Mouse (Mus musculus) right cerebral cortex, adult 2 months (tissue): ENCODE results near the gene Mmp13.
"Not testable (repeated sequence)": the region's sequence is repeated elsewhere in the genome, so short reads cannot be mapped to it uniquely, and the experiment has no call there.

ENCODE experiments used
- DNase-seq, 2 experiments: peaks; one replicate each; pipeline ENCODE4 v3.0.0; 2021 to 2022; ENCODE audit warnings: low spot score in 2 of 2

Mmp13 gene

DNA sequence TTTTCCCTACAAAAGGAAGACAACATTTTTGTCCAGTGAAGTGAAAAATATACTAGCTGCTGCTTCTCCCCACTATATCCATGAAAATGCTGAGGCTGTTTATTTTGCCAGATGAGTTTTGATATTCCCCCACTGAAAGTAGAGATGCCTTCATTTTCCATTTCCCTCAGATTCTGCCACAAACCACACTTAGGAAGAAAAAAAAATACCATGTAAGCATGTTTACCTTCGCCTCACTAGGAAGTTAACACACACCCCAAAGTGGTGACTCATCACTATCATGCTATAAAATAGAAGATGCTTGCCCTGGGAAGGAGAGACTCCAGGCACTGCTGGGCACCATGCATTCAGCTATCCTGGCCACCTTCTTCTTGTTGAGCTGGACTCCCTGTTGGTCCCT lies at the start of gene Mmp13:
TSS of gene Mmp13 (plus strand) at position 301 of the 400 bp plus-strand sequence.
- DNase-seq, result no peak

DNA sequence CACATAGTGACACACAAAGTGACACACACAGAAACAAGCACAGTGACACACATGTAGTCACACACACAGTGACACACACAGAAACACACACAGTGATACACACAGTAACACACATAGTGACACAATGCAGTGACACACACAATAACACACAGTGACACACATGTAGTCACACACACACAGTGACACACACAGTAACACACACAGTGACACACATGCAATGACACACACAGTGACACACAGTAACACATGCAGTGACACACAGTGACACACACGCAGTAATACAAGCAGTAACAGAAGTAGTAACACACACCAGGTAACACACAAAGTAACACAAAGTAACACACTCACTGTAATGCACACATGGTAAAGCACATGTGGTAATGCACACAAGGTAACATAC lies 33.7 kb upstream of the Mmp13 start:
- DNase-seq, result no peak

DNA sequence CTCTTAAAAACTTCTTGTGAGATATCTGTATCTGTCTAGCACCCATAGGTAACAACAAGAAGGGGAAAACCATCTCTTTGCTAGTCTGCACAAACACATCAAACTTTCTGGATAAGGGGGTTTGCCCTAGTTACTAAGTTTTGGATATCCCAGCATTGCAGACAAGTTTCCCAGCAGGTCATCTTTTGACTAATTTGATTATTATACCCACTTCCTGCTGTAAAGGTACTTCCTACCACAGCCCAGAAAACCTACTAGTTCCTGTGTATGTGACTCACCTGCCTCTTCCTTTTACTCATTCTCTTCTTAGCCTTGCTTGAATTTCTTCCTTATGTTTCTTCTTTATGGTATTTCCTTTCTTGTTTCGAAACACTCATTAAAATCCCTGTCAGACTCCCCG lies 32.3 kb upstream of the Mmp13 start:
- DNase-seq, result no peak

DNA sequence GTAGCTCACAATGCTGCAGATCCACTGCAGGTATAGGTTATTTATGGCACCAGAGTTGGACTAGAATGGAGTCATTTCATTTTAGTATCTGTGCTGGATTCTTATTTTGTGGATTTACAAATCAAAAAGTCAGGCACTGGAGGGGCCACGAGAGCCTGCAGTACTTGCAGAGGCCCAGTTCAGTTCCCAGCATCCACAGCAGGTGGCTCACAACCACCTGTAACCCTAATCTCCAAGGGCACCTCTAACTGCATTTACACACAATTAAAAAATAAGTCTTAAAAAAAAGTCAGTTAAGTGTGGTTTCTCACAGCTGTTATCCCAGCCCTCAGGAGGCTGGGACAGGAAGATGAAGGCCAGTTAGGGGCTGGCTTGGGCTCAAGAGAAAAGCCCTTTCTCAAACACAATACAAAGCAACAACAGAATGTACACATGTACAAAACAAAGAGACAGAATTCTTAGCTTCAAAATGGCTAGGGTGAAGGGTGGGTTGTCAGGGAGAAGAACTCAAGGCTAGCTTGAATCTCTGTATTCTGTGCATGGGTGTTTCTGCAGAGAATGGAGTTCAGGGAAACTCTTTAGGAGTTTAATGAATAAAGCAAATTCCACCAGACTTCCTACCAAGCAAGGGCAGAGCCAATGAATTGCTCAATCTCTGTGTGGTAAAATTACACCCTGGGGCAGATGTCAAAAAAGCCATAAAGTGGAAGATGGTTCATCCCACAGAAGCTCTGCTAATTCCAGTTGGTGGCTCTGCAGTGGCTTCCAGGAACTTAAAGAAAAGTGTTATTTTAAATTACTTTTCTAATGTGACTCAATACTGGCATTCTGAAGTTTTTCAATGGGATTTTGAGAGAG lies 19.3 kb upstream of the Mmp13 start:
- no peak for DNase-seq

DNA sequence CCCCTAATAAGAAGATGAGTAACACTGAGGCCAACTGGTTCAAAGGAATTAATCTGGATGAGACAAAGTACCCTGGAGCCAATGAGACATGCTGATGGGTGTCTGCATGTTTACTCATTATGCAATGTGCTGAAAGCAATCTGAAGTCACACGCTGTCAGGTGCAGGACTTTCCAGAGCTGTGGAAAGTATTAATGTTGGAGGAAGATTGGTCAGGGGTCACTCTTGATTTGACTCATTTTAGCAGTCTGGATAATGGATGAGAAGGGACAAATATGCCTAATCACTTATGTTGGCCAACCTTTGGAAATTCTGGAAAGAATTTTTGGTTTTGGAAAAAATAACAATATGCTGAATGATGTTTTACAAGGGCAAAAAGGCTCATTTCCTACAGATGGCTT lies 10.6 kb upstream of the Mmp13 start:
- DNase-seq, result no peak

DNA sequence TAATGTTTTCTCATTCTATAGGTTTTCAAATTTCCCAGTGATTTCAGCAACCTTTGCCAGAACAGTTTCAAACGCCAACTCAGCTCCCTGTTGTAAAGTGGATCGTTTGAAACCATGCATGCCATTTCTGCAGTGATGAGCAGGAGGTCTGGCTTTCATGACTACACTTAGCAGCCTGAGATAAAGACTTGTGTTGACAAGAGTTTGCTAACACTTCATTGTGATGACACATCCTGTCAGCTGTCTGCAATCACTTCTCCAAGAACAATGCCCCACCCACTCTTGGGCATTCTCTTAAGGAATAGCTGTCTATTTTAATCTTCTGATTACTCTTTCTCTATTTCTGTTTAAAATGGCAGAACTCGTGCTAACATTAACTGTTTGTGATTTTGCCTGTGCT lies 2.2 kb upstream of the Mmp13 start:
- DNase-seq, result no peak

DNA sequence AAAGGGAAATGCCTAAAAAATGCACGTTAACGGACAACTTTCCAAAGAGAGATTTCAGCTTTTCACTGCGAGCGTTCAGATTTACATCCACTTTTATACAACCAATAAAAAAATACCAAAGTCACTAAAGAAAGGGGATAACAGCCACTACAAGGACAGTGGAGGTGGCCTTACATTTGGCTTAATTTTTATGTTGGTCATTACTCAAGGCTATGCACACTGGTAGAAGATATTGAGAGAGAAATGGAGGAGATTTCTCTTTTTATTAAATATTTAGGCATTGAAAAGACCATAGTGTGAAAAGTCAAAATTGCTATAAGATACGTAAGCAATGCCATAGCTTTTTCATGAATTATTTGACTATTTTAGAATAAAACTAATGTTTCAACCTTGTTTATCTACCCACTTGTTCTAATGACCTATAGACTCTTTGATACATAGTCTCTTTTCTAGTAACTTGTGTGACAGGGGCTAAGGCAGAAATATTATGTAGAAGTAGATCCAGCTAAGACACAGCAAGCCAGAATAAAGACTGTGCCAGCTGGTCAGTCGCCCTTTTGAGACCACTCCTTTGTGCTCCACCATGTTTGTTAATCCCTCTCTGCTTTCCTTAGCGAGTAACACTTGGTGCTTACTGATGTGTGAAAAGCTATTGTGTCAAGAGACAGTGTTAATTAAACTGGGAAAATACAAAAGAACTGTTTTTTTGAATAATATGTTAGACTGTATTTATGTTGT lies 10.4 kb downstream of the Mmp13 start:
- DNase-seq, result no peak

DNA sequence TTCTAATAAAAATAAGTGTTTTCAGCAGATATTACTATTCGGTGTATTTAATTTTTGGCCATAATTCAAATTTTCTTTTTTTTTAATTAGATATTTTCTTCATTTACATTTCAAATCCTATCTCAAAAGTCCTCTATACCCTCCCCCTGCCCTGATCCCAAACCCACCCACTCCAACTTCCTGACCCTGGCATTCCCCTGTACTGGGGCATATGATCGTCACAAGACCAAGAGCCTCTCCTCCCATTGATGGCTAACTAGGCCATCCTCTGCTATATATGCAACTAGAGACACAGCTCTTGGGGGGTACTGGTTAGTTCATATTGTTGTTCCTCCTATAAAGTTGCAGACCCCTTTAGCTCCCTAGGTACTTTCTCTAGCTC lies 11.0 kb downstream of the Mmp13 start:
- DNase-seq, result not testable (repeated sequence)

DNA sequence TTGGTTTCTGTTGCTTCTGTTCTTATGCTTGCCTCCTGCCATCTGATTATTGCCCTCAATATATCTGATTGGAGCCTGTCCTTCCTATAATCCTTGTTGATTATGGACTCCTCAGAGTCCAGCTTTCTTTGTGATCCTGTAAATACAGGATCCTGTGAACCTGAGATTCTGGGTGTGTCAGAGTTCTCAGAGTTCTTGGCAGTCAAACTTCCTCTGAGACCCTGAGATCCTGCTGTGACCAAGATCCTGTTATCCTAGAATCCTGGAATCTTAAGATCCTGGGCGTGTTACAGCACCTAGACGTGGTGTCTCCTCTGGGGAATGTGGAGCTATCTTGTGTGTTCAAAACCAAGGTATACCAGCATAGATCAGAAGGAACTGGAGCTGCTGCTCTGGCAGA lies 17.2 kb downstream of the Mmp13 start:
- DNase-seq, result no peak

DNA sequence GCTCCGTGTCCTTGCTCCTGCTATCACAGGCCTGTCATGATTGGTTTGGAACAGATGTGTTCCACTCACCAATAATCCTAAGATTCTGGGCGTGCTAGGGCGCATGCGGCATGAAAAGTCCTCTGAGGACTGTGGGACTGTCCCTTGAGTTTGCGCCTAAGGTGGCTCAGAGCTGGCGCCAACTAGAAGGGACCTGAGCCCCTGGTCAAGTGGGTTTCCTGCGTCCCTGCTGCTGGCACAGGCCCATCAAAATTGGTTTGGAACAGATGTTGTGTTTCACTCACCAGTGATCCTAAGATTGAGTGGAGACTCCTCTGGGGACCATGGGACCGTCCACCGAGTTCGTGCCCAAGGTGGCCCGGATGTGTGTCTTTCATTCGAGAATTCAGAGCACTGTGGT lies 17.6 kb downstream of the Mmp13 start:
- no peak for DNase-seq

DNA sequence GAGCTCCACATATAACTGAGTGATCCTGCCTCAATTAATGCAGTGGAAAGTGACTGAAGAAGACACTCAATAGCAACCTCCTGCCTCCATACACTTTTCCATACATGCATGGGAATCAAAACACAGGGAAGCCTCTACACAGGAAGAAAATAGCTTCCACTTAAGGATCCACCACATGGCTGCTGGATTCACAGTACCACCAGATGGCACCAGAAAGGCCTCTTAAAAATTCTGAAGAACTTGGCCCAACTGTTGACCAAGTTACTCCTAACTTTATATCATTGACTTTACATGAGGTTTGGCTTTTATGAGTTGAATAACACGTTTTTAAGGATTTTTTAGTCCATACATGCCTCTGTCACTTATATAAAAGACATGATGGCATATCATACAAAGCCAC lies 19.8 kb downstream of the Mmp13 start:
- peak; percentile 8 to 12 for DNase-seq

DNA sequence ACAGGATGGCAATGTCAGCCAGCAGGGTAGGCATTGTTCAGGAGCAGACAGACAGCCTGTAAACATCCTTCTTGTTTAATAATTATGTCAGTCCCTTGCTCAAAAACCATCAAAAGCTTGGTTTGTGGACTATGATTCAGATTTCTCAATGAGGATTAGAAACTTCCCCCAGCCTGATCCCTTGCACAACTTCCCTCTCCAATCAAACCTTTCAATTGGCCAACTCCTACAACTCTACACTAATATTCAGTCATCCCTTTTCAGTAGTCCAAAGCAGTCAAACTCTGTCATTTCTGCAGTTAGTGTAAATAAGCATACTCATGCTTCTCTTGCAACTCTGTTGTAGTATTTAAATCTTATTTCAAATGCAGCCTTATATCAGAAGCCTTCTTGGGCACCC lies 59.5 kb downstream of the Mmp13 start:
- DNase-seq, result no peak
